Mouse (Mus musculus): ENCODE measurements around the gene Adam19. TPM values are rescaled to one million over a fixed set of nuclear protein-coding genes. Genes with fewer than 3 reads are reported as not detected.

Gene Adam19
- polyA plus RNA-seq, 1 experiment from 2014 or later = 10.5 TPM

GRCm38 (mm10) chr11:46095477-46096264, 39.9 kb downstream of the Adam19 start:
- no peak overlapping the region for H3K4me2 ChIP-seq (replicated peaks)
- H3K9ac ChIP-seq (replicated peaks) = no peak overlapping the region
- no peaks in the 10 kb centered on the region for H3K4me1 ChIP-seq (replicated peaks)
- H3K27me3 ChIP-seq = no peaks in the 10 kb centered on the region
- no peaks in the 10 kb centered on the region for H3K9me3 ChIP-seq
- ATAC-seq = no peak
- no peak overlapping the region for H3K4me3 ChIP-seq (replicated peaks)
- H3K27ac ChIP-seq = no peak overlapping the region
- peaks cover 34% of the 10 kb centered on the region for H3K36me3 ChIP-seq
- 74% methylated on average over 9 of the region's 9 CpGs for WGBS

GRCm38 (mm10) chr11:46096265-46096649, 40.5 kb downstream of the Adam19 start:
- no peak for ATAC-seq
- Histone ChIP-seq H3K4me2 (replicated peaks) (no peak overlapping the region), H3K36me3 (peaks cover 40% of the 10 kb centered on the region), H3K4me3 (replicated peaks) (no peak overlapping the region), H3K9me3 (no peaks in the 10 kb centered on the region), H3K27me3 (no peaks in the 10 kb centered on the region), H3K9ac (replicated peaks) (no peak overlapping the region), H3K4me1 (replicated peaks) (no peaks in the 10 kb centered on the region), H3K27ac (no peak overlapping the region)
- WGBS = 93% methylated on average over 6 of the region's 6 CpGs

GRCm38 (mm10) chr11:46097062-46097461, 41.3 kb downstream of the Adam19 start:
- H3K9ac ChIP-seq (replicated peaks) = no peak overlapping the region
- H3K27me3 ChIP-seq = no peaks in the 10 kb centered on the region
- H3K9me3 ChIP-seq = no peaks in the 10 kb centered on the region
- H3K36me3 ChIP-seq = peaks cover 41% of the 10 kb centered on the region
- 93% methylated on average over 3 of the region's 3 CpGs for WGBS
- no peaks in the 10 kb centered on the region for H3K4me1 ChIP-seq (replicated peaks)
- ATAC-seq = no peak
- H3K4me2 ChIP-seq (replicated peaks) = no peak overlapping the region
- no peak overlapping the region for H3K4me3 ChIP-seq (replicated peaks)
- H3K27ac ChIP-seq = no peak overlapping the region

- no peaks in the 10 kb centered on the region for H3K4me1 ChIP-seq (replicated peaks)
- no peak overlapping the region for H3K4me2 ChIP-seq (replicated peaks)
- H3K4me3 ChIP-seq (replicated peaks) = no peak overlapping the region
- ATAC-seq = no peak
- no peaks in the 10 kb centered on the region for H3K9me3 ChIP-seq
- no peak overlapping the region for H3K9ac ChIP-seq (replicated peaks)
- H3K27me3 ChIP-seq = no peaks in the 10 kb centered on the region
- WGBS = 85% methylated on average over 6 of the region's 6 CpGs
- H3K27ac ChIP-seq = no peak overlapping the region
- peaks cover 26% of the 10 kb centered on the region for H3K36me3 ChIP-seq
Measured at GRCm38 (mm10) chr11:46102107-46102506, 46.3 kb downstream of the Adam19 start.

- 82% methylated on average over 1 of the region's 1 CpGs for WGBS
Measured at GRCm38 (mm10) chr11:46107046-46107445, 51.3 kb downstream of the Adam19 start.

GRCm38 (mm10) chr11:46109206-46109605, 53.4 kb downstream of the Adam19 start:
- no peaks in the 10 kb centered on the region for H3K9me3 ChIP-seq
- no peaks in the 10 kb centered on the region for H3K4me1 ChIP-seq (replicated peaks)
- H3K36me3 ChIP-seq = peaks cover 6% of the 10 kb centered on the region; the same call in 1 of the 2 replicates
- H3K4me3 ChIP-seq (replicated peaks) = no peak overlapping the region
- H3K9ac ChIP-seq (replicated peaks) = no peak overlapping the region
- no peaks in the 10 kb centered on the region for H3K27me3 ChIP-seq
- no peak overlapping the region for H3K4me2 ChIP-seq (replicated peaks)
- no peak overlapping the region for H3K27ac ChIP-seq
- WGBS = 74% methylated on average over 5 of the region's 5 CpGs
- 0 out of 2 replicates have a peak, but pooled peaks have one; percentile 20 for ATAC-seq

More at GRCm38 (mm10) chr11:46107046-46107445, 51.3 kb downstream of the Adam19 start:
- Histone ChIP-seq H3K27me3 (no peaks in the 10 kb centered on the region), H3K4me1 (replicated peaks) (no peaks in the 10 kb centered on the region), H3K4me3 (replicated peaks) (no peak overlapping the region), H3K27ac (no peak overlapping the region), H3K36me3 (0 out of 2 replicates have a peak, but pooled peaks cover 4% of the 10 kb centered on the region), H3K9me3 (no peaks in the 10 kb centered on the region), H3K9ac (replicated peaks) (no peak overlapping the region), H3K4me2 (replicated peaks) (no peak overlapping the region)
- no peak for ATAC-seq

- no peaks in the 10 kb centered on the region for H3K27me3 ChIP-seq
- H3K4me2 ChIP-seq (replicated peaks) = no peak overlapping the region
- no peaks in the 10 kb centered on the region for H3K4me1 ChIP-seq (replicated peaks)
- no peak for ATAC-seq
- H3K9me3 ChIP-seq = no peaks in the 10 kb centered on the region
- 87% methylated on average over 8 of the region's 8 CpGs for WGBS
- no peak overlapping the region for H3K9ac ChIP-seq (replicated peaks)
- H3K27ac ChIP-seq = no peak overlapping the region
- peaks cover 12% of the 10 kb centered on the region for H3K36me3 ChIP-seq
- H3K4me3 ChIP-seq (replicated peaks) = no peak overlapping the region
Measured at GRCm38 (mm10) chr11:46110156-46110944, 54.6 kb downstream of the Adam19 start.

- WGBS = 95% methylated on average over 1 of the region's 1 CpGs
- H3K27ac ChIP-seq = no peak overlapping the region
- no peak overlapping the region for H3K4me3 ChIP-seq (replicated peaks)
- no peaks in the 10 kb centered on the region for H3K9me3 ChIP-seq
- H3K4me2 ChIP-seq (replicated peaks) = no peak overlapping the region
- no peak overlapping the region for H3K9ac ChIP-seq (replicated peaks)
- no peaks in the 10 kb centered on the region for H3K27me3 ChIP-seq
- H3K36me3 ChIP-seq = peaks cover 14% of the 10 kb centered on the region
- H3K4me1 ChIP-seq (replicated peaks) = no peaks in the 10 kb centered on the region
- no peak for ATAC-seq
Measured at GRCm38 (mm10) chr11:46110945-46111287, 55.1 kb downstream of the Adam19 start.

GRCm38 (mm10) chr11:46113211-46113610, 57.4 kb downstream of the Adam19 start:
- Histone ChIP-seq H3K36me3 (peaks cover 19% of the 10 kb centered on the region), H3K4me1 (replicated peaks) (no peaks in the 10 kb centered on the region), H3K4me3 (replicated peaks) (no peak overlapping the region), H3K9me3 (no peaks in the 10 kb centered on the region), H3K9ac (replicated peaks) (no peak overlapping the region), H3K4me2 (replicated peaks) (no peak overlapping the region), H3K27me3 (no peaks in the 10 kb centered on the region), H3K27ac (no peak overlapping the region)
- 78% methylated on average over 3 of the region's 3 CpGs for WGBS
- no peak for ATAC-seq

GRCm38 (mm10) chr11:46114221-46114620, 58.4 kb downstream of the Adam19 start:
- Histone ChIP-seq H3K9ac (replicated peaks) (no peak overlapping the region), H3K4me1 (replicated peaks) (no peaks in the 10 kb centered on the region), H3K4me2 (replicated peaks) (no peak overlapping the region), H3K36me3 (peaks cover 28% of the 10 kb centered on the region), H3K27me3 (no peaks in the 10 kb centered on the region), H3K27ac (no peak overlapping the region), H3K4me3 (replicated peaks) (no peak overlapping the region), H3K9me3 (no peaks in the 10 kb centered on the region)
- 89% methylated on average over 7 of the region's 7 CpGs for WGBS
- ATAC-seq = no peak

- Histone ChIP-seq H3K9ac (replicated peaks) (no peak overlapping the region), H3K36me3 (peaks cover 36% of the 10 kb centered on the region), H3K4me2 (replicated peaks) (no peak overlapping the region), H3K9me3 (no peaks in the 10 kb centered on the region), H3K4me1 (replicated peaks) (no peaks in the 10 kb centered on the region), H3K4me3 (replicated peaks) (no peak overlapping the region), H3K27ac (no peak overlapping the region), H3K27me3 (no peaks in the 10 kb centered on the region)
- 61% methylated on average over 4 of the region's 4 CpGs for WGBS
- ATAC-seq = no peak
Measured at GRCm38 (mm10) chr11:46115011-46115410, 59.2 kb downstream of the Adam19 start.

GRCm38 (mm10) chr11:46115411-46116173, 59.8 kb downstream of the Adam19 start:
- WGBS = 84% methylated on average over 9 of the region's 9 CpGs

More at GRCm38 (mm10) chr11:46115411-46116173, 59.8 kb downstream of the Adam19 start:
- H3K4me2 ChIP-seq (replicated peaks) = no peak overlapping the region
- H3K9ac ChIP-seq (replicated peaks) = no peak overlapping the region
- H3K4me1 ChIP-seq (replicated peaks) = no peaks in the 10 kb centered on the region
- H3K4me3 ChIP-seq (replicated peaks) = no peak overlapping the region
- H3K9me3 ChIP-seq = no peaks in the 10 kb centered on the region
- no peaks in the 10 kb centered on the region for H3K27me3 ChIP-seq
- ATAC-seq = no peak
- peaks cover 37% of the 10 kb centered on the region for H3K36me3 ChIP-seq
- no peak overlapping the region for H3K27ac ChIP-seq
